Mouse (Mus musculus) small intestine, adult 2 months (tissue): ENCODE data around the gene Ptpre.

Experiments
- CTCF ChIP-seq: fragments of 200-500 bp; IDR thresholded peaks from 2 replicates; pipeline ENCODE4 v1.5.1; 2012; ENCODE audit warnings: low read depth, mild to moderate bottlenecking, control low read depth, inconsistent platforms, low read length, moderate library complexity, mixed read lengths; ENCODE audit not compliant: insufficient replicate concordance, insufficient read length; ENCODE audit errors: extremely low read depth
- POLR2A ChIP-seq: fragments of 200-500 bp; IDR thresholded peaks from 2 replicates; pipeline ENCODE4 v1.6.1; 2012; ENCODE audit warnings: low read depth, mild to moderate bottlenecking, control low read depth, inconsistent platforms, low read length, moderate library complexity

GRCm38 (mm10) chr7:135698362-135698761 is 161.1 kb downstream of the Ptpre start:
- no peak for TF ChIP-seq CTCF
- TF ChIP-seq POLR2A = no peak
